10 mouse cellular contexts compared by ENCODE assay signal in the genomic region with DNA sequence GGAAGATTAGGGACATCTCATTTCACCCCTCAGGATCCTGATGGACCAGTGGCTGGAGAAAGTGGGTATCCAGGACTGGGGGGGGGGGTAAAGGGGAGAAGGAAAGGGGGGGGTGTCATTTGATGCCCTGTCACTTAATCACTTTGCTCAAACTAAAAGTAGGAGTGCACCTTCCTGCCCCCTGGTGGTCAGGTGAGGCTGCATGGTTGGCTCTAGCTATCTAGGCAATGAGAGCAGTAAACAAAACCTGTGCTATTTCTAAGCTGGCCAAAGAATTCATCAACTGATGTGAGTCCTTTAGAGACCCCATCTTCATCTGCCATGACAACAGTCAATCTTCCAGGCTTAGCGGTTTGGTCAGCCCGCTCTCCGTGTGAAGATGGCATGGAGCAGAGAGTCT. TPM values are rescaled to one million over a fixed set of nuclear protein-coding genes. Genes with fewer than 3 reads are reported as not detected.
DNase-seq lines count a peak whose midpoint lies in the region; ATAC-seq and TF ChIP-seq lines count a peak whose summit lies in the region.
"Had no signal": no experiment of that assay in that cellular context is flagged by ENCODE, and none has a peak within 500 bp of the region (broad histone marks: within the 10 kb centered on the region; RNA-seq: fewer than 3 reads in every experiment).

No protein-coding gene starts in this region.

- no peaks in the 10 kb centered on the region for H3K27me3 ChIP-seq in testis, adult 2 months (ENCODE audit: control insufficient read depth, insufficient read depth, low read length)
- H3K27me3 ChIP-seq in hindbrain, embryonic 11.5 days (ENCODE audit: control insufficient read depth, insufficient read depth, low read length) = peaks cover 16% of the 10 kb centered on the region

- H3K27ac ChIP-seq in testis, adult 2 months (ENCODE audit: control insufficient read depth, insufficient read depth, low read depth, low read length) = no peak overlapping the region
- no peak overlapping the region for H3K27ac ChIP-seq in hindbrain, embryonic 11.5 days (ENCODE audit: low read depth, low read length)
- H3K27ac ChIP-seq: embryonic facial prominence, embryonic 13.5 days; hindbrain, embryonic 12.5 days had no signal

- H3K36me3 ChIP-seq in testis, adult 2 months (ENCODE audit: control insufficient read depth, insufficient read depth, low read length) = no peaks in the 10 kb centered on the region
- no peaks in the 10 kb centered on the region for H3K36me3 ChIP-seq in hindbrain, embryonic 11.5 days (ENCODE audit: control insufficient read depth, insufficient read depth, low read length)
- H3K36me3 ChIP-seq: embryonic facial prominence, embryonic 13.5 days; hindbrain, embryonic 12.5 days had no signal

- WGBS in hindbrain, embryonic 11.5 days = 54% methylated on average over 3 of the region's 3 CpGs

- DNase-seq in adrenal gland, postnatal 36 days = peak; percentile 14 to 38
- no peak for DNase-seq in adrenal gland, adult 8-10 months
- no peak for DNase-seq in testis, postnatal 10 days (ENCODE audit: low spot score)
- peak; percentile 68 for DNase-seq in kidney, postnatal 10 days
- DNase-seq in thymus, postnatal 0 days (ENCODE audit: low spot score) = peak; percentile 28
- no peak for DNase-seq in hindbrain, embryonic 11.5 days (ENCODE audit: low spot score)
- DNase-seq in layer of hippocampus, adult 9-11 months = no peak

- H3K4me2 ChIP-seq in hindbrain, embryonic 11.5 days (replicated peaks; ENCODE audit: low read depth, low read length) = no peak overlapping the region
- H3K4me2 ChIP-seq: embryonic facial prominence, embryonic 13.5 days; hindbrain, embryonic 12.5 days had no signal

- no peak for ATAC-seq in hindbrain, embryonic 11.5 days (ENCODE audit: low FRiP score)

- TF ChIP-seq POLR2A in testis, adult 2 months (IDR thresholded peaks at IDR 0.05; ENCODE audit: control insufficient read depth, low read depth, low read length) = no peak

- no peak overlapping the region for H3K4me3 ChIP-seq in testis, adult 2 months (ENCODE audit: control insufficient read depth, low read depth, low read length)
- no peak overlapping the region for H3K4me3 ChIP-seq in hindbrain, embryonic 11.5 days (ENCODE audit: low read depth, low read length)
- H3K4me3 ChIP-seq: embryonic facial prominence, embryonic 13.5 days; hindbrain, embryonic 12.5 days had no signal

- H3K9ac ChIP-seq in hindbrain, embryonic 11.5 days (ENCODE audit: low read depth, low read length) = no peak overlapping the region
- H3K9ac ChIP-seq: embryonic facial prominence, embryonic 13.5 days; hindbrain, embryonic 12.5 days had no signal

- TF ChIP-seq CTCF in testis, adult 2 months (IDR thresholded peaks at IDR 0.05; ENCODE audit: control insufficient read depth, insufficient read depth, insufficient replicate concordance, low read depth, low read length) = peak; percentile 29; the same call in 1 of the 2 replicates

- H3K4me1 ChIP-seq in testis, adult 2 months (ENCODE audit: control insufficient read depth, insufficient read depth, low read length) = no peaks in the 10 kb centered on the region
- H3K4me1 ChIP-seq in hindbrain, embryonic 11.5 days (replicated peaks; ENCODE audit: control insufficient read depth, insufficient read depth, low read length) = peaks cover 4% of the 10 kb centered on the region; the same call in 1 of the 2 replicates

- no peaks in the 10 kb centered on the region for H3K9me3 ChIP-seq in hindbrain, embryonic 11.5 days (ENCODE audit: control insufficient read depth, low read length)
- H3K9me3 ChIP-seq: embryonic facial prominence, embryonic 13.5 days; hindbrain, embryonic 12.5 days had no signal

RNA-seq across cellular contexts. Expression of a gene that starts 12.7 kb away (rescaled TPM):
- 1 to 10 TPM; 4.9 to 5.2 TPM for total RNA-seq in adrenal gland, postnatal 36 days (2021)
- 10 to 100 TPM in 2 of 4 experiments, 1 to 10 TPM in 2; 9.1 to 17.3 (median 11.7) TPM for total RNA-seq in adrenal gland, adult 8-10 months (2022)
- 5.2 and 8.2 TPM in 2 replicates for polyA plus RNA-seq in testis, adult 2 months (2012; rRNA removed)
- polyA plus RNA-seq in thymus, postnatal 0 days (2015; fragmentation: Nextera tagmentation; extraction: Ambion mirVana) = 0.31 and 0.35 TPM in 2 replicates
- 2.0 and 4.2 TPM in 2 replicates for polyA plus RNA-seq in hindbrain, embryonic 11.5 days (2014; fragmentation: Nextera tagmentation; extraction: Ambion mirVana)

RNA-seq across cellular contexts. Expression of a gene that starts 46.3 kb away (rescaled TPM):
- total RNA-seq in adrenal gland, postnatal 36 days (2021) = 1 to 10 TPM; 1.2 to 1.3 TPM
- 1 to 10 TPM; 1.0 to 1.6 (median 1.3) TPM for total RNA-seq in adrenal gland, adult 8-10 months (2022)
- polyA plus RNA-seq in testis, adult 2 months (2012; rRNA removed) = 0.40 and 0.53 TPM in 2 replicates
- polyA plus RNA-seq in thymus, postnatal 0 days (2015; fragmentation: Nextera tagmentation; extraction: Ambion mirVana) = 0.42 and 0.51 TPM in 2 replicates
- 1.6 and 1.9 TPM in 2 replicates for polyA plus RNA-seq in hindbrain, embryonic 11.5 days (2014; fragmentation: Nextera tagmentation; extraction: Ambion mirVana)

RNA-seq across cellular contexts. Expression of a gene that starts 48.6 kb away (rescaled TPM):
- 10 to 100 TPM; 15.6 to 16.1 TPM for total RNA-seq in adrenal gland, postnatal 36 days (2021)
- 10 to 100 TPM; 11.6 to 19.6 (median 17.9) TPM for total RNA-seq in adrenal gland, adult 8-10 months (2022)
- 22.0 TPM in 2 replicates for polyA plus RNA-seq in testis, adult 2 months (2012; rRNA removed)
- 5.7 and 6.2 TPM in 2 replicates for polyA plus RNA-seq in thymus, postnatal 0 days (2015; fragmentation: Nextera tagmentation; extraction: Ambion mirVana)
- 9.7 and 10.8 TPM in 2 replicates for polyA plus RNA-seq in hindbrain, embryonic 11.5 days (2014; fragmentation: Nextera tagmentation; extraction: Ambion mirVana)

Comparison
In these comparisons a context has a peak if more than half of its experiments do, and no peak if none do; other contexts are left out.
1. DNase-seq: peak in adrenal gland, postnatal 36 days (2 of 2), kidney, postnatal 10 days (single experiment) and thymus, postnatal 0 days (single experiment); none in adrenal gland, adult 8-10 months (single experiment), testis, postnatal 10 days (single experiment), hindbrain, embryonic 11.5 days (single experiment) and layer of hippocampus, adult 9-11 months (single experiment).